Comparison of ENCODE assay signal across 34 mouse cellular contexts in the genomic region with DNA sequence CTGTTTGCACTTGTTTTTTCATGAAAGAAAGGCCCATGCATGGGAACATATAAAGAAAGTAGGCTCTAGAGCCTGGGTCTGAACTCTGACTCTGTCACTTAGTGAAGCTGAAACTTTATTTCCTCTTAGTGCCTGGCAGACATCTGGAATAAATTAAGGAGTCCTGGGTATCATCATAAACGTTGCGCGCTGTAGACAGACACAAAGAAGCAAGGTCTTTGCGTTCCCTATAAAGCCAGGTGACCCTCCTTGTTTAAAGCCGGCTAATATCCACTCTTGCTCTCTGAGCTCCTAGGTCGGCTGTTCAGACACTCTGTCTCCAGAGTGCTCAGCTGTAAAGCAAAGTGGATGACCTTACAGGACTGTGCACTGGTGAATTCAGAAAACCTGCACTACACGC. TPM values are rescaled to one million over a fixed set of nuclear protein-coding genes. Genes with fewer than 3 reads are reported as not detected.
DNase-seq lines count a peak whose midpoint lies in the region; ATAC-seq lines count a peak whose summit lies in the region.
"Had no signal": no experiment of that assay in that cellular context is flagged by ENCODE, and none has a peak within 500 bp of the region (broad histone marks: within the 10 kb centered on the region; RNA-seq: fewer than 3 reads in every experiment).

No protein-coding gene starts in this region.

- H3K4me3 ChIP-seq in embryonic facial prominence, embryonic 13.5 days: no peak overlapping the region
- H3K4me3 ChIP-seq in limb, embryonic 12.5 days (replicated peaks): no peak overlapping the region
- no peak overlapping the region for H3K4me3 ChIP-seq in forebrain, embryonic 12.5 days (replicated peaks)
- H3K4me3 ChIP-seq in midbrain, embryonic 16.5 days (ENCODE audit: low read depth, low read length): no peak overlapping the region
- H3K4me3 ChIP-seq: heart, embryonic 13.5 days; kidney, embryonic 15.5 days; limb, embryonic 15.5 days; liver, embryonic 13.5 days; midbrain, embryonic 15.5 days; neural tube, embryonic 12.5 days had no signal

- 23% methylated on average over 7 of the region's 7 CpGs for WGBS in embryonic facial prominence, embryonic 13.5 days
- 14% methylated on average over 7 of the region's 7 CpGs for WGBS in limb, embryonic 12.5 days
- 86% methylated on average over 7 of the region's 7 CpGs for WGBS in forebrain, embryonic 12.5 days
- 91% methylated on average over 7 of the region's 7 CpGs for WGBS in midbrain, embryonic 16.5 days

- 0 out of 2 replicates have a peak overlapping the region, but pooled peaks have one; percentile 44 for H3K9ac ChIP-seq in embryonic facial prominence, embryonic 13.5 days
- no peak overlapping the region for H3K9ac ChIP-seq in limb, embryonic 12.5 days (replicated peaks)
- no peak overlapping the region for H3K9ac ChIP-seq in forebrain, embryonic 12.5 days
- H3K9ac ChIP-seq in midbrain, embryonic 16.5 days (ENCODE audit: low read depth, low read length): no peak overlapping the region
- H3K9ac ChIP-seq: heart, embryonic 13.5 days; hindbrain, embryonic 14.5 days; kidney, embryonic 15.5 days; limb, embryonic 15.5 days; liver, embryonic 13.5 days; midbrain, embryonic 15.5 days; neural tube, embryonic 12.5 days had no signal

- peak; percentile 58 for DNase-seq in embryo, embryonic 10 days (ENCODE audit: low spot score)
- DNase-seq in embryo, embryonic 11 days: peak; percentile 73
- DNase-seq in c-Kit-positive CD71-positive TER-119-positive erythroid progenitor cells, embryonic 14.5 days (ENCODE audit: low spot score): no peak
- DNase-seq in testis, postnatal 14 days (ENCODE audit: low spot score): no peak
- DNase-seq: adrenal gland, adult 2 months; adrenal gland, postnatal 36 days; B cell, adult 2 months; cerebellum, adult 2 months; cerebellum, postnatal 25 days; gastrocnemius, postnatal 25 days; heart, adult 11 months; kidney, adult 18-20 months; kidney, postnatal 25 days; liver, embryonic 13.5 days; lung, adult 18-20 months; right cerebral cortex, postnatal 4 days had no signal

- no peak overlapping the region; the same call in 1 of the 2 replicates for H3K27ac ChIP-seq in embryonic facial prominence, embryonic 13.5 days
- H3K27ac ChIP-seq in limb, embryonic 12.5 days: peak overlapping the region; percentile 62
- no peak overlapping the region for H3K27ac ChIP-seq in forebrain, embryonic 12.5 days
- H3K27ac ChIP-seq in midbrain, embryonic 16.5 days (ENCODE audit: low read length): no peak overlapping the region
- H3K27ac ChIP-seq: heart, embryonic 13.5 days; hindbrain, embryonic 14.5 days; kidney, embryonic 15.5 days; limb, embryonic 15.5 days; liver, embryonic 13.5 days; macrophage; midbrain, embryonic 15.5 days; neural tube, embryonic 12.5 days; stomach, postnatal 0 days had no signal

- H3K9me3 ChIP-seq in embryonic facial prominence, embryonic 13.5 days: no peaks in the 10 kb centered on the region
- H3K9me3 ChIP-seq in limb, embryonic 12.5 days: no peaks in the 10 kb centered on the region
- no peaks in the 10 kb centered on the region for H3K9me3 ChIP-seq in forebrain, embryonic 12.5 days
- H3K9me3 ChIP-seq in midbrain, embryonic 16.5 days (replicated peaks; ENCODE audit: control insufficient read depth, low read length, poor library complexity, severe bottlenecking): no peaks in the 10 kb centered on the region
- H3K9me3 ChIP-seq: heart, embryonic 13.5 days; kidney, embryonic 15.5 days; limb, embryonic 15.5 days; liver, embryonic 13.5 days; midbrain, embryonic 15.5 days; neural tube, embryonic 12.5 days had no signal

- no peaks in the 10 kb centered on the region for H3K27me3 ChIP-seq in embryonic facial prominence, embryonic 13.5 days
- H3K27me3 ChIP-seq in limb, embryonic 12.5 days: no peaks in the 10 kb centered on the region
- H3K27me3 ChIP-seq in forebrain, embryonic 12.5 days: no peaks in the 10 kb centered on the region
- H3K27me3 ChIP-seq in midbrain, embryonic 16.5 days (ENCODE audit: control insufficient read depth, insufficient read depth, low read depth, low read length): no peaks in the 10 kb centered on the region
- H3K27me3 ChIP-seq: heart, embryonic 13.5 days; kidney, embryonic 15.5 days; limb, embryonic 15.5 days; liver, embryonic 13.5 days; midbrain, embryonic 15.5 days; neural tube, embryonic 12.5 days had no signal

- H3K36me3 ChIP-seq in embryonic facial prominence, embryonic 13.5 days: no peaks in the 10 kb centered on the region
- H3K36me3 ChIP-seq in limb, embryonic 12.5 days: no peaks in the 10 kb centered on the region
- H3K36me3 ChIP-seq in forebrain, embryonic 12.5 days (replicated peaks): no peaks in the 10 kb centered on the region
- H3K36me3 ChIP-seq in midbrain, embryonic 16.5 days (ENCODE audit: control insufficient read depth, insufficient read depth, low read length): no peaks in the 10 kb centered on the region
- H3K36me3 ChIP-seq: heart, embryonic 13.5 days; kidney, embryonic 15.5 days; limb, embryonic 15.5 days; liver, embryonic 13.5 days; midbrain, embryonic 15.5 days; neural tube, embryonic 12.5 days had no signal

- peaks cover 8% of the 10 kb centered on the region for H3K4me1 ChIP-seq in embryonic facial prominence, embryonic 13.5 days
- peaks cover 26% of the 10 kb centered on the region for H3K4me1 ChIP-seq in limb, embryonic 12.5 days (replicated peaks)
- no peaks in the 10 kb centered on the region for H3K4me1 ChIP-seq in forebrain, embryonic 12.5 days
- H3K4me1 ChIP-seq in midbrain, embryonic 16.5 days (ENCODE audit: control insufficient read depth, insufficient read depth, low read length): no peaks in the 10 kb centered on the region
- H3K4me1 ChIP-seq: heart, embryonic 13.5 days; kidney, embryonic 15.5 days; midbrain, embryonic 15.5 days; neural tube, embryonic 12.5 days had no signal

- H3K4me2 ChIP-seq in embryonic facial prominence, embryonic 13.5 days: no peak overlapping the region; the same call in 1 of the 2 replicates
- no peak overlapping the region for H3K4me2 ChIP-seq in limb, embryonic 12.5 days
- no peak overlapping the region for H3K4me2 ChIP-seq in forebrain, embryonic 12.5 days
- H3K4me2 ChIP-seq in midbrain, embryonic 16.5 days (ENCODE audit: low read length): no peak overlapping the region
- H3K4me2 ChIP-seq: heart, embryonic 13.5 days; hindbrain, embryonic 14.5 days; kidney, embryonic 15.5 days; limb, embryonic 15.5 days; liver, embryonic 13.5 days; midbrain, embryonic 15.5 days; neural tube, embryonic 12.5 days had no signal

- ATAC-seq in embryonic facial prominence, embryonic 13.5 days (ENCODE audit: insufficient number of reproducible peaks, insufficient read depth, low FRiP score, low TSS enrichment, low read depth): no peak
- ATAC-seq in limb, embryonic 12.5 days (ENCODE audit: insufficient number of reproducible peaks, insufficient read depth, low FRiP score, low TSS enrichment, low read depth): peak; percentile 66; the same call in 1 of the 2 replicates
- ATAC-seq in forebrain, embryonic 12.5 days (ENCODE audit: low FRiP score): no peak
- ATAC-seq in midbrain, embryonic 16.5 days: no peak
- ATAC-seq: activated CD4-positive, CD25-positive, alpha-beta regulatory T cell, adult 4 months; forebrain, embryonic 14.5 days; inflammation-experienced regulatory T-cells, adult 6 months; lung, postnatal 0 days; midbrain, embryonic 15.5 days had no signal

RNA-seq across cellular contexts. Expression of a gene that starts 14.6 kb away (rescaled TPM):
- polyA plus RNA-seq in embryonic facial prominence, embryonic 13.5 days (2015; fragmentation: Nextera tagmentation; extraction: Ambion mirVana): 11.0 and 17.0 TPM in 2 replicates
- 14.0 TPM in 2 replicates for polyA plus RNA-seq in limb, embryonic 12.5 days (2016; fragmentation: Nextera tagmentation; extraction: Ambion mirVana)
- 8.5 and 10.5 TPM in 2 replicates for polyA plus RNA-seq in forebrain, embryonic 12.5 days (2016; fragmentation: Nextera tagmentation; extraction: Ambion mirVana)
- polyA plus RNA-seq in midbrain, embryonic 16.5 days (2015; fragmentation: Nextera tagmentation; extraction: Ambion mirVana): 1.4 and 1.5 TPM in 2 replicates

RNA-seq across cellular contexts. Expression of a gene that starts 33.0 kb away (rescaled TPM):
- polyA plus RNA-seq in embryonic facial prominence, embryonic 13.5 days (2015; fragmentation: Nextera tagmentation; extraction: Ambion mirVana): 1.2 and 1.6 TPM in 2 replicates
- polyA plus RNA-seq in limb, embryonic 12.5 days (2016; fragmentation: Nextera tagmentation; extraction: Ambion mirVana): 0.35 and 0.88 TPM in 2 replicates
- polyA plus RNA-seq in forebrain, embryonic 12.5 days (2016; fragmentation: Nextera tagmentation; extraction: Ambion mirVana): 1.5 and 2.5 TPM in 2 replicates
- 2.1 and 2.5 TPM in 2 replicates for polyA plus RNA-seq in midbrain, embryonic 16.5 days (2015; fragmentation: Nextera tagmentation; extraction: Ambion mirVana)
- polyA plus RNA-seq: activated CD4-positive, CD25-positive, alpha-beta regulatory T cell, adult 4 months; adrenal gland, adult 2 months; brain, embryonic 14.5 days; cerebellum, adult 2 months; liver, embryonic 13.5 days; macrophage; spleen, adult 2 months had no signal

Comparison
In these comparisons a context has a peak if more than half of its experiments do, and no peak if none do; other contexts are left out.
1. DNase-seq: peak in embryo, embryonic 10 days (single experiment) and embryo, embryonic 11 days (single experiment); none in c-Kit-positive CD71-positive TER-119-positive erythroid progenitor cells, embryonic 14.5 days (single experiment) and testis, postnatal 14 days (single experiment).